Mouse (Mus musculus): ENCODE measurements around the gene Fam193b.

DNA sequence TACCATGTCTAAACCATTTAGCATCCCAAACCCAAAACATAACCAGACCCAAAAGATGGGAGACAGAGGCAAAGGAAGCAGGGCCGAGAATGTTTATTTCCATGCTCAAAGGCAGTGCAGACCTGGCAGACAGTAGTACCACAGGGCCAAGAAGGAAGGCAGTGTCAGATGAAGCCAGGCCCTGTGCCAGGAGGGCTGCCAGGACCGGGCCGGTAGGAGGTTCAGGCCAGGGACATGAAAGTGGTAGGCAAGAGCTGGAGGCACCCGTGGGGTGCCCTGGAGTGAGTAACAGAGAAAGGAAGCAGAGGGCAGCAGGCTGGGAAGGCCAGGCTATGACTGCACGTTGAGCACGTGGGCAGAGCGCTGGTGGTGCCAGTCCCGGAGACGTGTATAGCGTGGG, 64.2 kb downstream of the Fam193b start:
- TF ChIP-seq CTCF (IDR thresholded peaks at IDR 0.05; ENCODE audit: low read depth) (no peak), EP300 (IDR thresholded peaks at IDR 0.05; ENCODE audit: low read depth) (no peak)
